Comparison of ENCODE assay signal across 8 mouse cellular contexts in the genomic region with DNA sequence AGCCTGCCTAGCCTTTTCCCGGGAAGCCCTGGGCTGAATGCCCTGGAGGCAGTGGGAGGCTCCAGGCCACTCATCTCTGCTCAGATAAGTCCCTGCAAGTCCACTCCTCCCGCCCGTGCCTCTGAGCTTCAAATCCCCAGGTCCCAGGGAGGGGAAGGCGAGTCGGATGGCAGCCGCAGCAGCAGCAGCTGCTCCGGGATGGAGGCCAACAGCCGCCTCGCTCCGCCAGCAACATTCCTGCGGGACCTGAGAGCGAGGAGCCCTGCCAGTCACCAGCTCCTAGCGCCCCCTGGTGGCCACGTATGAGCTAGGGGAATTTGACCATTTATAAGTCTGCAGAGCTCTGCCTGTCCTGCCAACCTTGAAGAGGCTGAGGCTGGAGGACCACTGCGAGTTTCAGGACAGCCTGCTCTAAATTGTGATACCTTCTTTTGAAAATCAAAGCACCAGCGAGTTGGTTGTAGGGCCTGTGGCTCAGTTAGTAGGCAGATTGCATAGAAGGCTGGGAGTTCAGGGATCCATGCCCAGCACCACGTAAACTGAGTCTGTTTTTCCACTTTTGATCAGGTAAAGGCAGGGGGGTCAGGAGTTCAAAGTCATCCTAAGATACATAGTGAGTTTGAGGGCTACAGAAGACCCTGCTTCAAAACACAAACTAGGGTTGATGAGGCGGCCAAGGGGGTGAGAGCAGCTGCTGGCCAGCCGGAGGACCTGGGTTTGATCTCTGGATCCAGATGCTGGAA. TPM values are rescaled to one million over a fixed set of nuclear protein-coding genes. Genes with fewer than 3 reads are reported as not detected.
DNase-seq lines count a peak whose midpoint lies in the region; ATAC-seq and TF ChIP-seq lines count a peak whose summit lies in the region.

No protein-coding gene starts in this region.

- intact Hi-C loops in gastrocnemius, adult 2 months (cut with DNase I), result loop anchor here (1.0 to 10.0 kb wide), 2 partner anchors 91 to 166 kb away; no protein-coding TSS in a partner anchor

- H3K36me3 ChIP-seq in hindbrain, embryonic 16.5 days (ENCODE audit: control insufficient read depth, insufficient read depth, low read length), result no peaks in the 10 kb centered on the region

- H3K4me1 ChIP-seq in hindbrain, embryonic 16.5 days (ENCODE audit: control insufficient read depth, insufficient read depth, low read depth, low read length), result peaks cover 8% of the 10 kb centered on the region

- no peak overlapping the region for H3K4me3 ChIP-seq in gastrocnemius, adult 2 months
- H3K4me3 ChIP-seq in hindbrain, embryonic 16.5 days (ENCODE audit: low read length), result no peak overlapping the region; the same call in 1 of the 2 replicates

- peak; percentile 97 for DNase-seq in adipocyte (ENCODE audit: low spot score)
- peak; percentile 99 for DNase-seq in gastrocnemius, adult 2 months
- peak; percentile 94 to 99 for DNase-seq in left cerebral cortex, adult 18-20 months (ENCODE audit: low spot score in 2 of 2)
- peak; percentile 98 for DNase-seq in right cerebral cortex, postnatal 14 days
- DNase-seq in urinary bladder, postnatal 25 days (ENCODE audit: low spot score), result peak; percentile 97

- peak overlapping the region; percentile 62 for H3K27ac ChIP-seq in gastrocnemius, adult 2 months
- H3K27ac ChIP-seq in hindbrain, embryonic 16.5 days (ENCODE audit: low read depth, low read length), result no peak overlapping the region; the same call in 1 of the 2 replicates

- H3K27me3 ChIP-seq in hindbrain, embryonic 16.5 days (replicated peaks; ENCODE audit: control insufficient read depth, insufficient read depth, low read length), result no peaks in the 10 kb centered on the region

- H3K4me2 ChIP-seq in hindbrain, embryonic 16.5 days (ENCODE audit: low read length), result peak overlapping the region; percentile 48

- H3K9me3 ChIP-seq in hindbrain, embryonic 16.5 days (ENCODE audit: control insufficient read depth, low read length), result no peaks in the 10 kb centered on the region

- 16% methylated on average over 19 of the region's 19 CpGs for WGBS in hindbrain, embryonic 16.5 days

- peak overlapping the region; percentile 52 for H3K9ac ChIP-seq in hindbrain, embryonic 16.5 days (ENCODE audit: low read depth, low read length)

- TF ChIP-seq CTCF in gastrocnemius, adult 2 months (IDR thresholded peaks at IDR 0.05), result no peak; the same call in none of the 2 replicates

- peak; percentile 84 for ATAC-seq in common myeloid progenitor, adult 5-6 weeks (replicated peaks; ENCODE audit: low read depth, poor library complexity, severe bottlenecking)
- peak; percentile 92 for ATAC-seq in hindbrain, embryonic 16.5 days
- peak; percentile 83 for ATAC-seq in megakaryocyte progenitor cell, adult 5-6 weeks (replicated peaks; ENCODE audit: poor library complexity)

RNA-seq across cellular contexts. Expression of gene Rdh8, which starts 12.8 kb away (rescaled TPM):
- total RNA-seq in common myeloid progenitor, adult 5-6 weeks (2017), result not detected in 2 replicates
- total RNA-seq in gastrocnemius, adult 2 months (2021), result under 1 TPM in 1 of 2 experiments, not detected in 1; 0.56 TPM
- not detected in 2 replicates for polyA plus RNA-seq in hindbrain, embryonic 16.5 days (2015; fragmentation: Nextera tagmentation; extraction: Ambion mirVana)
- not detected for total RNA-seq in left cerebral cortex, adult 18-20 months (2021)
- not detected in 2 replicates for total RNA-seq in megakaryocyte progenitor cell, adult 5-6 weeks (2015)
- not detected in 2 replicates for total RNA-seq in megakaryocyte progenitor cell, adult 5-6 weeks (2017)

RNA-seq across cellular contexts. Expression of gene Col5a3, which starts 16.2 kb away (rescaled TPM):
- 0.27 TPM in 1 of 2 replicates, not detected in the other for total RNA-seq in common myeloid progenitor, adult 5-6 weeks (2017)
- total RNA-seq in gastrocnemius, adult 2 months (2021), result 10 to 100 TPM; 12.8 to 22.5 TPM
- polyA plus RNA-seq in hindbrain, embryonic 16.5 days (2015; fragmentation: Nextera tagmentation; extraction: Ambion mirVana), result 1.1 and 1.2 TPM in 2 replicates
- 1 to 10 TPM; 1.7 to 1.8 TPM for total RNA-seq in left cerebral cortex, adult 18-20 months (2021)
- total RNA-seq in megakaryocyte progenitor cell, adult 5-6 weeks (2015), result 0.37 and 0.42 TPM in 2 replicates
- total RNA-seq in megakaryocyte progenitor cell, adult 5-6 weeks (2017), result 0.29 and 0.54 TPM in 2 replicates

RNA-seq across cellular contexts. Expression of gene A230050P20Rik, which starts 37.4 kb away (rescaled TPM):
- 25.7 and 27.9 TPM in 2 replicates for total RNA-seq in common myeloid progenitor, adult 5-6 weeks (2017)
- 1 to 10 TPM; 2.1 to 2.3 TPM for total RNA-seq in gastrocnemius, adult 2 months (2021)
- 18.1 and 22.6 TPM in 2 replicates for polyA plus RNA-seq in hindbrain, embryonic 16.5 days (2015; fragmentation: Nextera tagmentation; extraction: Ambion mirVana)
- 10 to 100 TPM; 68.5 to 85.5 TPM for total RNA-seq in left cerebral cortex, adult 18-20 months (2021)
- total RNA-seq in megakaryocyte progenitor cell, adult 5-6 weeks (2015), result 11.8 and 16.3 TPM in 2 replicates
- 18.1 and 24.1 TPM in 2 replicates for total RNA-seq in megakaryocyte progenitor cell, adult 5-6 weeks (2017)

RNA-seq across cellular contexts. Expression of gene Angptl6, which starts 48.5 kb away (rescaled TPM):
- 0.50 and 1.7 TPM in 2 replicates for total RNA-seq in common myeloid progenitor, adult 5-6 weeks (2017)
- total RNA-seq in gastrocnemius, adult 2 months (2021), result 1 to 10 TPM; 5.1 to 7.0 TPM
- 15.6 and 18.1 TPM in 2 replicates for polyA plus RNA-seq in hindbrain, embryonic 16.5 days (2015; fragmentation: Nextera tagmentation; extraction: Ambion mirVana)
- 10 to 100 TPM in 1 of 2 experiments, 1 to 10 TPM in 1; 9.7 to 11.7 TPM for total RNA-seq in left cerebral cortex, adult 18-20 months (2021)
- total RNA-seq in megakaryocyte progenitor cell, adult 5-6 weeks (2015), result 0.73 and 0.81 TPM in 2 replicates
- 0.54 and 0.87 TPM in 2 replicates for total RNA-seq in megakaryocyte progenitor cell, adult 5-6 weeks (2017)

RNA-seq across cellular contexts. Expression of gene Ppan, which starts 56.9 kb away (rescaled TPM):
- total RNA-seq in common myeloid progenitor, adult 5-6 weeks (2017), result 140 and 152 TPM in 2 replicates
- 1 to 10 TPM; 7.9 to 8.6 TPM for total RNA-seq in gastrocnemius, adult 2 months (2021)
- polyA plus RNA-seq in hindbrain, embryonic 16.5 days (2015; fragmentation: Nextera tagmentation; extraction: Ambion mirVana), result 44.4 and 48.0 TPM in 2 replicates
- total RNA-seq in left cerebral cortex, adult 18-20 months (2021), result 10 to 100 TPM; 20.7 to 23.3 TPM
- 46.8 and 49.6 TPM in 2 replicates for total RNA-seq in megakaryocyte progenitor cell, adult 5-6 weeks (2015)
- 147 and 151 TPM in 2 replicates for total RNA-seq in megakaryocyte progenitor cell, adult 5-6 weeks (2017)

Comparison
In these comparisons a context has a peak if more than half of its experiments do, and no peak if none do; other contexts are left out.
1. RNA of gene Col5a3, which starts 16.2 kb away (total RNA-seq): 12.8 to 22.5 TPM in gastrocnemius, adult 2 months; 1.7 to 1.8 TPM in left cerebral cortex, adult 18-20 months, 0.29 to 0.54 TPM in megakaryocyte progenitor cell, adult 5-6 weeks and 0.27 TPM in common myeloid progenitor, adult 5-6 weeks; every median in the first group is over 4 times any median in the second.
2. Peak in every context shown above with its lines, with median percentiles within 50 percentile points of each other: DNase-seq and ATAC-seq.